Mouse (Mus musculus) ZHBTc4 (cell line): ENCODE data around the gene Krtcap3.

Source experiments
- DNase-seq: peaks from one replicate; pipeline ENCODE4 v3.0.0-alpha.2; 2011; ENCODE audit warnings: low read depth, low spot score

Gene Krtcap3

GRCm38 (mm10) chr5:31298486-31298885 lies 47.0 kb downstream of the Krtcap3 start:
- no peak for DNase-seq

GRCm38 (mm10) chr5:31301866-31302265 lies 50.4 kb downstream of the Krtcap3 start:
- DNase-seq: peak; percentile 13
